Mouse (Mus musculus): ENCODE results near the gene Gm21860. TPM values are rescaled to one million over a fixed set of nuclear protein-coding genes. Genes with fewer than 3 reads are reported as not detected.
"Not testable (repeated sequence)": the region's sequence is repeated elsewhere in the genome, so short reads cannot be mapped to it uniquely, and the experiment has no call there.

The Gm21860 gene
- total RNA-seq (2012; rRNA removed) (not detected in 2 replicates), total RNA-seq (2014; rRNA removed) (not detected in 2 replicates), polyA plus RNA-seq (2012; ENCODE audit: insufficient read length, low read depth) (not detected in 2 replicates)

DNA sequence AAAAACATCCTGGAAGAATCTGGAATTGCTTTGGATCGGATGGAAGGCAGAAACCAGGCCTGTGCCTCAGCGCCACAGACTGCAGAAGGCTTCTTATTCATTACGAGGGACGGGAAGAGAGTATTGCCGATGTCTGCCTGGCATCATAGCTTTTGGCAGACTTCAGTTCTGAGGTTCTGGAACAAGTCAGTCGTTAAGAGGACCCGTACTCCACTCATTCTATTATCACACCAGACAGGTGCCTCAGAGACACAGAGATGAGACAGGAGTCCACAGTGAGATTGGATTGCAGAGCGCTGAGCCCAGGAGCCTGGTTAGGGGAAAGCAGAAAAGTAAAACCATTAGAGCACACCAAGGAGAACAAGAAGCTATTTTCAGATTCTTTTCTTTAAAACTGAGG lies at the start of gene Gm21860:
Gm21860 (minus strand) TSS at position 101 of the 400 bp plus-strand sequence.
- H3K27me3 ChIP-seq (replicated peaks); H3K4me2 ChIP-seq (ENCODE audit: insufficient read depth, low read depth, poor library complexity, severe bottlenecking); H3K79me2 ChIP-seq (replicated peaks; ENCODE audit: control insufficient read depth, extremely low read depth, insufficient read depth, poor library complexity, severe bottlenecking); H3K4me3 ChIP-seq (replicated peaks in 1 of 3; ENCODE audit: low read depth in 2 of 3, low read length in 2 of 3, poor library complexity in 1 of 3); DNase-seq (ENCODE audit: extremely low read depth); H3K4me1 ChIP-seq (ENCODE audit: control insufficient read depth in 1 of 2, insufficient read depth in 2 of 2); H3K27ac ChIP-seq (ENCODE audit: insufficient read depth, low read depth); H3K36me3 ChIP-seq (replicated peaks in 1 of 2; ENCODE audit: control insufficient read depth in 1 of 2, insufficient read depth in 1 of 2, low read length in 1 of 2); dilution Hi-C loops (cut with MboI; ENCODE audit: extremely low pct_ligation_motif_present, extremely low pct_unique_long_range_greater_than_20kb, low sequenced_read_pairs); H3K9me3 ChIP-seq (replicated peaks; ENCODE audit: low read length); H3K9ac ChIP-seq (ENCODE audit: insufficient read depth, low read depth); in situ Hi-C loops (cut with MboI; ENCODE audit: low pct_ligation_motif_present, low pct_unique_long_range_greater_than_20kb, low sequenced_read_pairs): not testable (repeated sequence)

DNA sequence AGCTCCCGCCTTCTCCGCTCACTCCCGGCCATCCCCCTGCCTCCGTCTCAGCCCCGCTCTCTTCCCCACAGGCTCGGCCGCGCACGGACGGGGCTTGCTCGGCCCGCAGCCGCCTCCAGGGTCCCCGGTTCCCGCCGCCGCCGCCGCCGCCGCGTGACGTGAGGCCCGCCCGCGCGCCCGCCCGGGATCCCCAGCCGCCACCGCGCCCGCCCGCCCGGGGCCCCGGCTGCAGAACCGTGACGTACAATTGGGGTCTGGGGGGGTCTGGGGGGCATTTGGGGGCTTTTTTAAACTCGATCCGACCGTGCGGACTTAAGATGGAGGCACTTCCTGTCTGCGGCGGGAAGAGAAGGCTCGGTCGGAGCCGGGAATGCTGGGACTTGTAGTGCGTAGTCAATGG lies 29.8 kb upstream of the Gm21860 start, which contains the start of gene Gm47283:
Gm47283 (plus strand) TSS at position 301 of the 400 bp plus-strand sequence.
- H3K79me2 ChIP-seq (replicated peaks; ENCODE audit: control insufficient read depth, extremely low read depth, insufficient read depth, poor library complexity, severe bottlenecking); H3K4me3 ChIP-seq (replicated peaks in 1 of 3; ENCODE audit: low read depth in 2 of 3, low read length in 2 of 3, poor library complexity in 1 of 3); H3K36me3 ChIP-seq (replicated peaks in 1 of 2; ENCODE audit: control insufficient read depth in 1 of 2, insufficient read depth in 1 of 2, low read length in 1 of 2); H3K4me2 ChIP-seq (ENCODE audit: insufficient read depth, low read depth, poor library complexity, severe bottlenecking); H3K9me3 ChIP-seq (replicated peaks; ENCODE audit: low read length); H3K27me3 ChIP-seq (replicated peaks); in situ Hi-C loops (cut with MboI; ENCODE audit: low pct_ligation_motif_present, low pct_unique_long_range_greater_than_20kb, low sequenced_read_pairs); H3K4me1 ChIP-seq (ENCODE audit: control insufficient read depth in 1 of 2, insufficient read depth in 2 of 2); H3K9ac ChIP-seq (ENCODE audit: insufficient read depth, low read depth); DNase-seq (ENCODE audit: extremely low read depth); dilution Hi-C loops (cut with MboI; ENCODE audit: extremely low pct_ligation_motif_present, extremely low pct_unique_long_range_greater_than_20kb, low sequenced_read_pairs); H3K27ac ChIP-seq (ENCODE audit: insufficient read depth, low read depth): not testable (repeated sequence)

- H3K4me3 ChIP-seq (replicated peaks in 1 of 3; ENCODE audit: low read depth in 2 of 3, low read length in 2 of 3, poor library complexity in 1 of 3); H3K4me1 ChIP-seq (ENCODE audit: control insufficient read depth in 1 of 2, insufficient read depth in 2 of 2); H3K9ac ChIP-seq (ENCODE audit: insufficient read depth, low read depth); DNase-seq (ENCODE audit: extremely low read depth); dilution Hi-C loops (cut with MboI; ENCODE audit: extremely low pct_ligation_motif_present, extremely low pct_unique_long_range_greater_than_20kb, low sequenced_read_pairs); in situ Hi-C loops (cut with MboI; ENCODE audit: low pct_ligation_motif_present, low pct_unique_long_range_greater_than_20kb, low sequenced_read_pairs); H3K4me2 ChIP-seq (ENCODE audit: insufficient read depth, low read depth, poor library complexity, severe bottlenecking); H3K79me2 ChIP-seq (replicated peaks; ENCODE audit: control insufficient read depth, extremely low read depth, insufficient read depth, poor library complexity, severe bottlenecking); H3K27me3 ChIP-seq (replicated peaks): not testable (repeated sequence)
- 0 out of 2 replicates have a peak overlapping the region, but pooled peaks have one; percentile 0 for H3K27ac ChIP-seq (ENCODE audit: insufficient read depth, low read depth)
- peaks cover 2 to 11% of the 10 kb centered on the region in 2 experiments for H3K36me3 ChIP-seq (replicated peaks in 1 of 2; ENCODE audit: control insufficient read depth in 1 of 2, insufficient read depth in 1 of 2, low read length in 1 of 2)
- H3K9me3 ChIP-seq (replicated peaks; ENCODE audit: low read length), result peaks cover 18% of the 10 kb centered on the region
Measured at GRCm38 (mm10) chrY:90745256-90745655, 9.4 kb downstream of the Gm21860 start.

- Histone ChIP-seq H3K9ac (ENCODE audit: insufficient read depth, low read depth) (peak overlapping the region; percentile 35; the same call in 1 of the 2 replicates), H3K9me3 (replicated peaks; ENCODE audit: low read length) (peaks cover 26% of the 10 kb centered on the region), H3K4me2 (ENCODE audit: insufficient read depth, low read depth, poor library complexity, severe bottlenecking) (peak overlapping the region; percentile 32; the same call in 1 of the 2 replicates), H3K4me3 (replicated peaks in 1 of 3; ENCODE audit: low read depth in 2 of 3, low read length in 2 of 3, poor library complexity in 1 of 3) (peak overlapping the region in 1 of 3 experiments; percentile 23), H3K36me3 (replicated peaks in 1 of 2; ENCODE audit: control insufficient read depth in 1 of 2, insufficient read depth in 1 of 2, low read length in 1 of 2) (peaks cover 9 to 19% of the 10 kb centered on the region in 2 experiments)
- H3K27me3 ChIP-seq (replicated peaks); in situ Hi-C loops (cut with MboI; ENCODE audit: low pct_ligation_motif_present, low pct_unique_long_range_greater_than_20kb, low sequenced_read_pairs); dilution Hi-C loops (cut with MboI; ENCODE audit: extremely low pct_ligation_motif_present, extremely low pct_unique_long_range_greater_than_20kb, low sequenced_read_pairs); H3K27ac ChIP-seq (ENCODE audit: insufficient read depth, low read depth); H3K4me1 ChIP-seq (ENCODE audit: control insufficient read depth in 1 of 2, insufficient read depth in 2 of 2); H3K79me2 ChIP-seq (replicated peaks; ENCODE audit: control insufficient read depth, extremely low read depth, insufficient read depth, poor library complexity, severe bottlenecking): not testable (repeated sequence)
- DNase-seq (ENCODE audit: extremely low read depth), result peak; percentile 87
Measured at GRCm38 (mm10) chrY:90744381-90744981, 10.1 kb downstream of the Gm21860 start.
